Mouse (Mus musculus): ENCODE data around the gene Serinc5. TPM values are rescaled to one million over a fixed set of nuclear protein-coding genes. Genes with fewer than 3 reads are reported as not detected.

Serinc5 gene
- polyA plus RNA-seq, 1 experiment from 2014 or later = 9.7 TPM

Other genes starting within 250 kb of the Serinc5 start
- gene Ankrd34b, start 185.2 kb upstream of the Serinc5 start, polyA plus RNA-seq (2014; fragmentation: Nextera tagmentation; extraction: Ambion mirVana) = 0.11 and 0.15 TPM in 2 replicates
- 0.18 TPM in 1 of 2 replicates, not detected in the other for gene Fam151b, start 127.1 kb upstream of the Serinc5 start, polyA plus RNA-seq (2014; fragmentation: Nextera tagmentation; extraction: Ambion mirVana)
- 13.4 and 16.5 TPM in 2 replicates for gene Zfyve16, start 80.2 kb upstream of the Serinc5 start, polyA plus RNA-seq (2014; fragmentation: Nextera tagmentation; extraction: Ambion mirVana)
- not detected in 2 replicates for gene Spz1, start 34.9 kb upstream of the Serinc5 start, polyA plus RNA-seq (2014; fragmentation: Nextera tagmentation; extraction: Ambion mirVana)
- 1.6 and 1.8 TPM in 2 replicates for gene Thbs4, start 183.7 kb downstream of the Serinc5 start, polyA plus RNA-seq (2014; fragmentation: Nextera tagmentation; extraction: Ambion mirVana)
- gene Mtx3, start 233.7 kb downstream of the Serinc5 start, polyA plus RNA-seq (2014; fragmentation: Nextera tagmentation; extraction: Ambion mirVana) = 4.9 and 5.9 TPM in 2 replicates

Measured in midbrain, embryonic 11.5 days (tissue).